Mouse (Mus musculus): ENCODE data around the gene Mosmo. TPM values are rescaled to one million over a fixed set of nuclear protein-coding genes. Genes with fewer than 3 reads are reported as not detected.
A peak's percentile ranks its signal among the peaks of the same experiment; 100 is the strongest.
"Not testable (repeated sequence)": the region's sequence is repeated elsewhere in the genome, so short reads cannot be mapped to it uniquely, and the experiment has no call there.

Mosmo gene
- polyA plus RNA-seq, 1 experiment from 2014 or later: 14.7 TPM

- no peak overlapping the region for H3K4me2 ChIP-seq (replicated peaks)
- H3K27ac ChIP-seq (replicated peaks): no peak overlapping the region
- no peaks in the 10 kb centered on the region for H3K4me1 ChIP-seq
- no peaks in the 10 kb centered on the region for H3K27me3 ChIP-seq
- peaks cover 3% of the 10 kb centered on the region for H3K36me3 ChIP-seq
- no peak overlapping the region for H3K4me3 ChIP-seq
- 94% methylated on average over 2 of the region's 2 CpGs for WGBS
- no peak for ATAC-seq (ENCODE audit: low FRiP score, low read depth)
- H3K9me3 ChIP-seq: no peaks in the 10 kb centered on the region
- no peak overlapping the region for H3K9ac ChIP-seq (replicated peaks)
Measured at GRCm38 (mm10) chr7:120712071-120712470, 34.7 kb downstream of the Mosmo start.

GRCm38 (mm10) chr7:120713225-120713624 lies 35.8 kb downstream of the Mosmo start:
- Histone ChIP-seq H3K4me1 (no peaks in the 10 kb centered on the region), H3K4me2 (replicated peaks) (no peak overlapping the region)

GRCm38 (mm10) chr7:120713951-120714350 lies 36.5 kb downstream of the Mosmo start:
- not testable (repeated sequence) for H3K4me2 ChIP-seq (replicated peaks); H3K27ac ChIP-seq (replicated peaks); ATAC-seq (ENCODE audit: low FRiP score, low read depth); H3K4me3 ChIP-seq; H3K27me3 ChIP-seq; H3K4me1 ChIP-seq; H3K36me3 ChIP-seq; H3K9ac ChIP-seq (replicated peaks); H3K9me3 ChIP-seq
- WGBS: 93% methylated on average over 11 of the region's 11 CpGs

More at GRCm38 (mm10) chr7:120713225-120713624, 35.8 kb downstream of the Mosmo start:
- WGBS: 88% methylated on average over 2 of the region's 2 CpGs
- no peak for ATAC-seq (ENCODE audit: low FRiP score, low read depth)
- Histone ChIP-seq H3K36me3 (peaks cover 3% of the 10 kb centered on the region), H3K27me3 (no peaks in the 10 kb centered on the region), H3K9ac (replicated peaks) (no peak overlapping the region), H3K27ac (replicated peaks) (no peak overlapping the region), H3K4me3 (no peak overlapping the region), H3K9me3 (no peaks in the 10 kb centered on the region)

GRCm38 (mm10) chr7:120717261-120717660 lies 39.8 kb downstream of the Mosmo start:
- Histone ChIP-seq H3K4me2 (replicated peaks) (no peak overlapping the region), H3K4me1 (0 out of 2 replicates have a peak, but pooled peaks cover 2% of the 10 kb centered on the region), H3K9ac (replicated peaks) (no peak overlapping the region), H3K36me3 (peaks cover 3% of the 10 kb centered on the region), H3K27me3 (no peaks in the 10 kb centered on the region), H3K9me3 (no peaks in the 10 kb centered on the region), H3K27ac (replicated peaks) (no peak overlapping the region), H3K4me3 (no peak overlapping the region)
- WGBS: 87% methylated on average over 2 of the region's 2 CpGs
- ATAC-seq (ENCODE audit: low FRiP score, low read depth): no peak

GRCm38 (mm10) chr7:120721051-120721450 lies 43.6 kb downstream of the Mosmo start:
- Histone ChIP-seq H3K27ac (replicated peaks) (no peak overlapping the region), H3K9me3 (no peaks in the 10 kb centered on the region), H3K27me3 (no peaks in the 10 kb centered on the region), H3K4me3 (no peak overlapping the region), H3K4me2 (replicated peaks) (no peak overlapping the region), H3K36me3 (peaks cover 2% of the 10 kb centered on the region), H3K9ac (replicated peaks) (no peak overlapping the region), H3K4me1 (peaks cover 15% of the 10 kb centered on the region)
- whole genome bisulfite sequencing: 90% methylated on average over 5 of the region's 5 CpGs
- no peak for ATAC-seq (ENCODE audit: low FRiP score, low read depth)

GRCm38 (mm10) chr7:120721456-120721855 lies 44.0 kb downstream of the Mosmo start:
- Histone ChIP-seq H3K4me2 (replicated peaks) (no peak overlapping the region), H3K4me1 (peaks cover 15% of the 10 kb centered on the region), H3K4me3 (no peak overlapping the region), H3K36me3 (peaks cover 6% of the 10 kb centered on the region), H3K27me3 (no peaks in the 10 kb centered on the region), H3K9ac (replicated peaks) (no peak overlapping the region), H3K9me3 (no peaks in the 10 kb centered on the region), H3K27ac (replicated peaks) (no peak overlapping the region)
- WGBS: 91% methylated on average over 8 of the region's 8 CpGs
- ATAC-seq (ENCODE audit: low FRiP score, low read depth): no peak

- H3K4me3 ChIP-seq: no peak overlapping the region
- H3K4me1 ChIP-seq: peaks cover 15% of the 10 kb centered on the region
- H3K9ac ChIP-seq (replicated peaks): no peak overlapping the region
- no peaks in the 10 kb centered on the region for H3K9me3 ChIP-seq
- no peak overlapping the region for H3K4me2 ChIP-seq (replicated peaks)
- H3K27ac ChIP-seq (replicated peaks): no peak overlapping the region
- H3K36me3 ChIP-seq: peaks cover 6% of the 10 kb centered on the region
- WGBS: 93% methylated on average over 4 of the region's 4 CpGs
- H3K27me3 ChIP-seq: no peaks in the 10 kb centered on the region
- ATAC-seq (ENCODE audit: low FRiP score, low read depth): no peak
Measured at GRCm38 (mm10) chr7:120722063-120722462, 44.6 kb downstream of the Mosmo start.

- ATAC-seq (ENCODE audit: low FRiP score, low read depth): peak; percentile 38; the same call in 1 of the 2 replicates
- 41% methylated on average over 8 of the region's 8 CpGs for WGBS
- H3K27me3 ChIP-seq: no peaks in the 10 kb centered on the region
- peaks cover 6% of the 10 kb centered on the region for H3K36me3 ChIP-seq
- no peak overlapping the region for H3K9ac ChIP-seq (replicated peaks)
- H3K9me3 ChIP-seq: no peaks in the 10 kb centered on the region
- no peak overlapping the region for H3K4me2 ChIP-seq (replicated peaks)
- H3K4me1 ChIP-seq: peaks cover 15% of the 10 kb centered on the region
- no peak overlapping the region for H3K4me3 ChIP-seq
- H3K27ac ChIP-seq (replicated peaks): no peak overlapping the region
Measured at GRCm38 (mm10) chr7:120722839-120723278, 45.4 kb downstream of the Mosmo start.

- peaks cover 10% of the 10 kb centered on the region for H3K4me1 ChIP-seq
- 95% methylated on average over 3 of the region's 3 CpGs for WGBS
Measured at GRCm38 (mm10) chr7:120727581-120727980, 50.2 kb downstream of the Mosmo start.

GRCm38 (mm10) chr7:120729635-120730034 lies 52.2 kb downstream of the Mosmo start:
- no peak for ATAC-seq (ENCODE audit: low FRiP score, low read depth)
- no peak overlapping the region for H3K9ac ChIP-seq (replicated peaks)
- H3K36me3 ChIP-seq: peaks cover 21% of the 10 kb centered on the region
- no peaks in the 10 kb centered on the region for H3K4me1 ChIP-seq
- no peak overlapping the region for H3K27ac ChIP-seq (replicated peaks)
- H3K4me3 ChIP-seq: no peak overlapping the region
- WGBS: 90% methylated on average over 5 of the region's 5 CpGs
- H3K4me2 ChIP-seq (replicated peaks): no peak overlapping the region
- no peaks in the 10 kb centered on the region for H3K9me3 ChIP-seq
- no peaks in the 10 kb centered on the region for H3K27me3 ChIP-seq

More at GRCm38 (mm10) chr7:120727581-120727980, 50.2 kb downstream of the Mosmo start:
- H3K4me2 ChIP-seq (replicated peaks): no peak overlapping the region
- no peaks in the 10 kb centered on the region for H3K9me3 ChIP-seq
- no peak for ATAC-seq (ENCODE audit: low FRiP score, low read depth)
- H3K36me3 ChIP-seq: peaks cover 16% of the 10 kb centered on the region
- no peaks in the 10 kb centered on the region for H3K27me3 ChIP-seq
- H3K27ac ChIP-seq (replicated peaks): no peak overlapping the region
- no peak overlapping the region for H3K4me3 ChIP-seq
- H3K9ac ChIP-seq (replicated peaks): no peak overlapping the region

- Histone ChIP-seq H3K9ac (replicated peaks) (no peak overlapping the region), H3K27me3 (no peaks in the 10 kb centered on the region), H3K4me1 (no peaks in the 10 kb centered on the region), H3K9me3 (no peaks in the 10 kb centered on the region), H3K27ac (replicated peaks) (no peak overlapping the region), H3K4me3 (no peak overlapping the region), H3K36me3 (peaks cover 19% of the 10 kb centered on the region), H3K4me2 (replicated peaks) (no peak overlapping the region)
- WGBS: 82% methylated on average over 7 of the region's 7 CpGs
- ATAC-seq (ENCODE audit: low FRiP score, low read depth): no peak
Measured at GRCm38 (mm10) chr7:120732906-120733305, 55.5 kb downstream of the Mosmo start.

GRCm38 (mm10) chr7:120739018-120739417 lies 61.6 kb downstream of the Mosmo start, which contains the start of gene Vwa3a:
Gene Vwa3a (plus strand): TSS chr7:120739318.
- no peak for ATAC-seq (ENCODE audit: low FRiP score, low read depth)
- H3K4me2 ChIP-seq (replicated peaks): no peak within 1 kb of the TSS
- 77% methylated on average over 6 of the region's 6 CpGs for WGBS

GRCm38 (mm10) chr7:120739558-120740101 lies 62.2 kb downstream of the Mosmo start:
- H3K4me3 ChIP-seq: no peak overlapping the region
- 4% methylated on average over 5 of the region's 5 CpGs for WGBS
- H3K9me3 ChIP-seq: no peaks in the 10 kb centered on the region
- H3K36me3 ChIP-seq: peaks cover 5% of the 10 kb centered on the region; the same call in 1 of the 2 replicates
- no peak overlapping the region for H3K4me2 ChIP-seq (replicated peaks)
- H3K9ac ChIP-seq (replicated peaks): no peak overlapping the region
- ATAC-seq (ENCODE audit: low FRiP score, low read depth): no peak
- no peaks in the 10 kb centered on the region for H3K27me3 ChIP-seq
- H3K4me1 ChIP-seq: peaks cover 20% of the 10 kb centered on the region
- no peak overlapping the region for H3K27ac ChIP-seq (replicated peaks)

More at GRCm38 (mm10) chr7:120739018-120739417, 61.6 kb downstream of the Mosmo start, which contains the start of gene Vwa3a:
- H3K4me1 ChIP-seq: peaks cover 20% of the 10 kb centered on the region
- H3K27ac ChIP-seq (replicated peaks): no peak within 1 kb of the TSS
- H3K9ac ChIP-seq (replicated peaks): no peak within 1 kb of the TSS
- no peak within 1 kb of the TSS for H3K4me3 ChIP-seq
- no peaks in the 10 kb centered on the region for H3K27me3 ChIP-seq
- H3K36me3 ChIP-seq: peaks cover 10% of the 10 kb centered on the region; the same call in 1 of the 2 replicates
- H3K9me3 ChIP-seq: no peaks in the 10 kb centered on the region
